Mouse (Mus musculus): ENCODE measurements around the gene Hk3. TPM values are rescaled to one million over a fixed set of nuclear protein-coding genes. Genes with fewer than 3 reads are reported as not detected.

Gene Hk3
- polyA plus RNA-seq, 1 experiment = 0.59 TPM

GRCm38 (mm10) chr13:54983614-54984013, 37.6 kb downstream of the Hk3 start:
- Histone ChIP-seq H3K4me1 (ENCODE audit: control insufficient read depth, insufficient read depth, insufficient read length, low read length) (peaks cover 15% of the 10 kb centered on the region; the same call in 1 of the 2 replicates), H3K4me3 (ENCODE audit: insufficient read depth, low read depth, low read length) (no peak overlapping the region), H3K27ac (replicated peaks; ENCODE audit: low read depth, low read length) (no peak overlapping the region)

GRCm38 (mm10) chr13:54983001-54983400, 38.2 kb downstream of the Hk3 start:
- H3K27ac ChIP-seq (replicated peaks; ENCODE audit: low read depth, low read length) = no peak overlapping the region
- H3K4me1 ChIP-seq (ENCODE audit: control insufficient read depth, insufficient read depth, insufficient read length, low read length) = peaks cover 15% of the 10 kb centered on the region; the same call in 1 of the 2 replicates
- no peak overlapping the region for H3K4me3 ChIP-seq (ENCODE audit: insufficient read depth, low read depth, low read length)

- H3K4me3 ChIP-seq (ENCODE audit: insufficient read depth, low read depth, low read length) = no peak overlapping the region
- H3K27ac ChIP-seq (replicated peaks; ENCODE audit: low read depth, low read length) = no peak overlapping the region
- peaks cover 15% of the 10 kb centered on the region; the same call in 1 of the 2 replicates for H3K4me1 ChIP-seq (ENCODE audit: control insufficient read depth, insufficient read depth, insufficient read length, low read length)
Observed at GRCm38 (mm10) chr13:54980957-54981356, 40.2 kb downstream of the Hk3 start.

GRCm38 (mm10) chr13:54978804-54979203, 42.4 kb downstream of the Hk3 start:
- H3K27ac ChIP-seq (replicated peaks; ENCODE audit: low read depth, low read length) = no peak overlapping the region
- H3K4me1 ChIP-seq (ENCODE audit: control insufficient read depth, insufficient read depth, insufficient read length, low read length) = peaks cover 15% of the 10 kb centered on the region; the same call in 1 of the 2 replicates
- no peak overlapping the region for H3K4me3 ChIP-seq (ENCODE audit: insufficient read depth, low read depth, low read length)

- no peak overlapping the region for H3K27ac ChIP-seq (replicated peaks; ENCODE audit: low read depth, low read length)
- 0 out of 2 replicates have a peak, but pooled peaks cover 6% of the 10 kb centered on the region for H3K4me1 ChIP-seq (ENCODE audit: control insufficient read depth, insufficient read depth, insufficient read length, low read length)
- no peak overlapping the region for H3K4me3 ChIP-seq (ENCODE audit: insufficient read depth, low read depth, low read length)
Observed at GRCm38 (mm10) chr13:54975546-54975945, 45.6 kb downstream of the Hk3 start.

GRCm38 (mm10) chr13:54970521-54971247, 50.5 kb downstream of the Hk3 start:
- H3K4me1 ChIP-seq (ENCODE audit: control insufficient read depth, insufficient read depth, insufficient read length, low read length) = no peaks in the 10 kb centered on the region
- no peak overlapping the region for H3K4me3 ChIP-seq (ENCODE audit: insufficient read depth, low read depth, low read length)
- H3K27ac ChIP-seq (replicated peaks; ENCODE audit: low read depth, low read length) = no peak overlapping the region

GRCm38 (mm10) chr13:54969513-54969912, 51.7 kb downstream of the Hk3 start:
- no peak overlapping the region for H3K27ac ChIP-seq (replicated peaks; ENCODE audit: low read depth, low read length)
- no peaks in the 10 kb centered on the region for H3K4me1 ChIP-seq (ENCODE audit: control insufficient read depth, insufficient read depth, insufficient read length, low read length)
- no peak overlapping the region for H3K4me3 ChIP-seq (ENCODE audit: insufficient read depth, low read depth, low read length)

- Histone ChIP-seq H3K27ac (replicated peaks; ENCODE audit: low read depth, low read length) (no peak overlapping the region), H3K4me1 (ENCODE audit: control insufficient read depth, insufficient read depth, insufficient read length, low read length) (no peaks in the 10 kb centered on the region), H3K4me3 (ENCODE audit: insufficient read depth, low read depth, low read length) (no peak overlapping the region)
Observed at GRCm38 (mm10) chr13:54968636-54969035, 52.5 kb downstream of the Hk3 start.

GRCm38 (mm10) chr13:54967501-54967900, 53.7 kb downstream of the Hk3 start:
- Histone ChIP-seq H3K4me3 (ENCODE audit: insufficient read depth, low read depth, low read length) (no peak overlapping the region), H3K27ac (replicated peaks; ENCODE audit: low read depth, low read length) (no peak overlapping the region), H3K4me1 (ENCODE audit: control insufficient read depth, insufficient read depth, insufficient read length, low read length) (no peaks in the 10 kb centered on the region)

DNA sequence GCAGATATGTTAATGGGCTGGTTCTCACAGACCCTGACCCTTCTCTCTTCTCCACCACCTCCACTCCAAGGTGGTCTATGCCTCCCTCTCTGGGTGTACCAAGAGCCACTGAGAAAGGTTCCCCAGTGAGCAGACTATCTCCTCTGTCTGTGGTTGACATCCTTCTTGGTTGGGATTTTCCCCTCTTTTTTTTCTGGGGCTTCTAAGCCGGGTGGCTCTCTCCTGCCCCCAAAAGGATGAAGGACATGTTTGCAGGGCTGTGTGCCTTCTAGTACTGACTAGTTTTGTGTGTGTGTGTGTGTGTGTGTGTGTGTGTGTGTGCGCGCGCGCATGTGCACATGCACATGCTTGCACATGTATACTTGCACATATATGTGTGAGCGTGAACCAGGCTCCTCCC, 55.9 kb downstream of the Hk3 start:
- Histone ChIP-seq H3K4me3 (ENCODE audit: insufficient read depth, low read depth, low read length) (no peak overlapping the region), H3K4me1 (ENCODE audit: control insufficient read depth, insufficient read depth, insufficient read length, low read length) (no peaks in the 10 kb centered on the region), H3K27ac (replicated peaks; ENCODE audit: low read depth, low read length) (no peak overlapping the region)

GRCm38 (mm10) chr13:54960491-54960890, 60.7 kb downstream of the Hk3 start:
- H3K27ac ChIP-seq (replicated peaks; ENCODE audit: low read depth, low read length) = no peak overlapping the region
- no peaks in the 10 kb centered on the region for H3K4me1 ChIP-seq (ENCODE audit: control insufficient read depth, insufficient read depth, insufficient read length, low read length)
- H3K4me3 ChIP-seq (ENCODE audit: insufficient read depth, low read depth, low read length) = no peak overlapping the region

- no peaks in the 10 kb centered on the region for H3K4me1 ChIP-seq (ENCODE audit: control insufficient read depth, insufficient read depth, insufficient read length, low read length)
- H3K27ac ChIP-seq (replicated peaks; ENCODE audit: low read depth, low read length) = no peak overlapping the region
- no peak overlapping the region for H3K4me3 ChIP-seq (ENCODE audit: insufficient read depth, low read depth, low read length)
Observed at GRCm38 (mm10) chr13:54959842-54960241, 61.3 kb downstream of the Hk3 start.

GRCm38 (mm10) chr13:54959059-54959701, 62.0 kb downstream of the Hk3 start:
- no peaks in the 10 kb centered on the region for H3K4me1 ChIP-seq (ENCODE audit: control insufficient read depth, insufficient read depth, insufficient read length, low read length)
- no peak overlapping the region for H3K4me3 ChIP-seq (ENCODE audit: insufficient read depth, low read depth, low read length)
- H3K27ac ChIP-seq (replicated peaks; ENCODE audit: low read depth, low read length) = no peak overlapping the region

- H3K4me1 ChIP-seq (ENCODE audit: control insufficient read depth, insufficient read depth, insufficient read length, low read length) = no peaks in the 10 kb centered on the region
- H3K4me3 ChIP-seq (ENCODE audit: insufficient read depth, low read depth, low read length) = no peak overlapping the region
- H3K27ac ChIP-seq (replicated peaks; ENCODE audit: low read depth, low read length) = no peak overlapping the region
Observed at GRCm38 (mm10) chr13:54957281-54957680, 63.9 kb downstream of the Hk3 start.

Data from brown adipose tissue, adult 24 weeks (tissue).